Mouse (Mus musculus) lung, postnatal 0 days (tissue): Measurements from ENCODE around the gene Tprg. TPM values are rescaled to one million over a fixed set of nuclear protein-coding genes. Genes with fewer than 3 reads are reported as not detected.

Experiments used
- ATAC-seq: fragments of 200-750 bp; cut with Nextera tagmentation; 2 replicates; pipeline ENCODE4 v1.8.0; 2017; ENCODE audit warnings: moderate library complexity
- DNase-seq: peaks from one replicate; pipeline ENCODE4 v3.0.0-alpha.2; 2016; ENCODE audit warnings: low spot score
- H3K27ac ChIP-seq: fragments of 300-500 bp; sonication (generic); 2 replicates; pipeline ENCODE4 v1.5.1; 2014; ENCODE audit warnings: antibody characterized with exemption, mild to moderate bottlenecking, low read length, mixed read lengths
- H3K27me3 ChIP-seq: fragments of 300-500 bp; sonication (generic); replicated peaks from 2 replicates; pipeline ENCODE4 v1.6.1; 2014; ENCODE audit warnings: low read length, mixed read lengths; ENCODE audit not compliant: insufficient read depth
- H3K36me3 ChIP-seq: fragments of 300-500 bp; sonication (generic); 2 replicates; pipeline ENCODE4 v1.6.1; 2014; ENCODE audit warnings: low read length, mixed read lengths; ENCODE audit not compliant: insufficient read depth
- H3K4me1 ChIP-seq: fragments of 300-500 bp; sonication (generic); 2 replicates; pipeline ENCODE4 v1.6.1; 2014; ENCODE audit warnings: antibody characterized with exemption, low read depth, low read length, mixed read lengths; ENCODE audit not compliant: insufficient read depth
- H3K4me2 ChIP-seq: fragments of 300-500 bp; sonication (generic); replicated peaks from 2 replicates; pipeline ENCODE4 v1.6.1; 2014; ENCODE audit warnings: low read depth, mild to moderate bottlenecking, low read length, moderate library complexity, mixed read lengths
- H3K4me3 ChIP-seq: fragments of 300-500 bp; sonication (generic); 2 replicates; pipeline ENCODE4 v1.5.1; 2014; ENCODE audit warnings: low read depth, low read length
- H3K9ac ChIP-seq: fragments of 300-500 bp; sonication (generic); replicated peaks from 2 replicates; pipeline ENCODE4 v1.6.1; 2014; ENCODE audit warnings: low read depth, mild to moderate bottlenecking
- H3K9me3 ChIP-seq: fragments of 300-500 bp; sonication (generic); 2 replicates; pipeline ENCODE4 v1.6.1; 2016; ENCODE audit warnings: low read length, mixed read lengths
- CTCF ChIP-seq: IDR thresholded peaks from 2 replicates; pipeline ENCODE4 v1.5.1; 2016; ENCODE audit warnings: antibody characterized with exemption, mild to moderate bottlenecking
- EP300 ChIP-seq: IDR thresholded peaks from 2 replicates; pipeline ENCODE4 v1.6.1; 2016; ENCODE audit warnings: antibody characterized with exemption, mild to moderate bottlenecking, control low read depth
- WGBS: fragments of 180-500 bp; shearing (Covaris S2); extraction: QIAGEN DNeasy Blood & Tissue Kit; methylation state at CpG from one replicate; pipeline ENCODE4 v1.1.7; 2014; 5-methylcytosine and 5-hydroxymethylcytosine counted together
- polyA plus RNA-seq: library from polyadenylated mRNA; unstranded; fragments of >200 nt; fragmentation: Nextera tagmentation; extraction: Ambion mirVana; gene quantifications from 2 replicates; pipeline ENCODE4 v1.2.1, GENCODE M21; 2015

Tprg gene
- polyA plus RNA-seq, 1 experiment from 2014 or later, result 0.21 TPM

- no peak for ATAC-seq
- no peaks in the 10 kb centered on the region for H3K9me3 ChIP-seq
- no peak for DNase-seq
These were observed 138.8 kb downstream of the Tprg start for GRCm38 (mm10) chr16:25425376-25425775.

GRCm38 (mm10) chr16:25426261-25426660 lies 139.6 kb downstream of the Tprg start:
- Histone ChIP-seq H3K36me3 (no peaks in the 10 kb centered on the region), H3K4me3 (no peak overlapping the region), H3K9me3 (no peaks in the 10 kb centered on the region), H3K27ac (no peak overlapping the region), H3K27me3 (no peaks in the 10 kb centered on the region), H3K4me2 (no peak overlapping the region), H3K4me1 (no peaks in the 10 kb centered on the region; the same call in 1 of the 2 replicates), H3K9ac (no peak overlapping the region)
- 19% methylated on average over 3 of the region's 3 CpGs for whole genome bisulfite sequencing
- peak; percentile 70 for ATAC-seq
- TF ChIP-seq EP300 (peak; percentile 88), CTCF (no peak)
- peak; percentile 74 for DNase-seq

More at GRCm38 (mm10) chr16:25425376-25425775, 138.8 kb downstream of the Tprg start:
- TF ChIP-seq EP300 (no peak), CTCF (no peak)
- Histone ChIP-seq H3K27me3 (no peaks in the 10 kb centered on the region), H3K36me3 (no peaks in the 10 kb centered on the region), H3K9ac (no peak overlapping the region), H3K27ac (no peak overlapping the region), H3K4me2 (no peak overlapping the region), H3K4me3 (no peak overlapping the region), H3K4me1 (no peaks in the 10 kb centered on the region; the same call in 1 of the 2 replicates)
- WGBS, result 77% methylated on average over 1 of the region's 1 CpGs

- Histone ChIP-seq H3K36me3 (no peaks in the 10 kb centered on the region), H3K4me2 (no peak overlapping the region), H3K27me3 (no peaks in the 10 kb centered on the region), H3K9me3 (no peaks in the 10 kb centered on the region), H3K4me1 (no peaks in the 10 kb centered on the region), H3K27ac (no peak overlapping the region), H3K4me3 (no peak overlapping the region), H3K9ac (no peak overlapping the region)
- WGBS, result 30% methylated on average over 2 of the region's 2 CpGs
- no peak for DNase-seq
- TF ChIP-seq CTCF, result no peak
- TF ChIP-seq EP300, result no peak; the same call in 1 of the 2 replicates
- ATAC-seq, result no peak
These were observed 153.4 kb downstream of the Tprg start for GRCm38 (mm10) chr16:25440039-25440438.

GRCm38 (mm10) chr16:25445580-25445979 lies 159.0 kb downstream of the Tprg start:
- Histone ChIP-seq H3K9me3 (no peaks in the 10 kb centered on the region), H3K27me3 (no peaks in the 10 kb centered on the region), H3K4me1 (no peaks in the 10 kb centered on the region), H3K27ac (peak overlapping the region; percentile 40; the same call in 1 of the 2 replicates), H3K4me3 (no peak overlapping the region), H3K36me3 (no peaks in the 10 kb centered on the region), H3K9ac (no peak overlapping the region), H3K4me2 (no peak overlapping the region)
- peak; percentile 57 for ATAC-seq
- no peak for TF ChIP-seq CTCF
- no peak for TF ChIP-seq EP300
- no peak for DNase-seq
- WGBS, result 49% methylated on average over 7 of the region's 7 CpGs

GRCm38 (mm10) chr16:25451511-25451910 lies 164.9 kb downstream of the Tprg start:
- Histone ChIP-seq H3K9ac (no peak overlapping the region), H3K27me3 (no peaks in the 10 kb centered on the region), H3K4me3 (no peak overlapping the region), H3K4me2 (no peak overlapping the region), H3K4me1 (no peaks in the 10 kb centered on the region), H3K9me3 (no peaks in the 10 kb centered on the region), H3K27ac (no peak overlapping the region), H3K36me3 (no peaks in the 10 kb centered on the region)
- WGBS, result 73% methylated on average over 3 of the region's 3 CpGs
- no peak for DNase-seq
- no peak for ATAC-seq
- TF ChIP-seq EP300, result no peak
- TF ChIP-seq CTCF, result no peak

- TF ChIP-seq CTCF (no peak), EP300 (no peak)
- H3K4me2 ChIP-seq, result no peak overlapping the region
- ATAC-seq, result no peak
- H3K27me3 ChIP-seq, result no peaks in the 10 kb centered on the region
- no peaks in the 10 kb centered on the region for H3K36me3 ChIP-seq
- no peaks in the 10 kb centered on the region for H3K9me3 ChIP-seq
- no peaks in the 10 kb centered on the region; the same call in 1 of the 2 replicates for H3K4me1 ChIP-seq
- H3K4me3 ChIP-seq, result no peak overlapping the region
- H3K9ac ChIP-seq, result no peak overlapping the region
- no peak for DNase-seq
- WGBS, result 75% methylated on average over 4 of the region's 4 CpGs
- H3K27ac ChIP-seq, result no peak overlapping the region
These were observed 178.1 kb downstream of the Tprg start for GRCm38 (mm10) chr16:25464732-25465131.
